Mouse (Mus musculus): Measurements from ENCODE around the gene Ubtd1.
"Not testable (repeated sequence)": the region's sequence is repeated elsewhere in the genome, so short reads cannot be mapped to it uniquely, and the experiment has no call there.

The Ubtd1 gene

DNA sequence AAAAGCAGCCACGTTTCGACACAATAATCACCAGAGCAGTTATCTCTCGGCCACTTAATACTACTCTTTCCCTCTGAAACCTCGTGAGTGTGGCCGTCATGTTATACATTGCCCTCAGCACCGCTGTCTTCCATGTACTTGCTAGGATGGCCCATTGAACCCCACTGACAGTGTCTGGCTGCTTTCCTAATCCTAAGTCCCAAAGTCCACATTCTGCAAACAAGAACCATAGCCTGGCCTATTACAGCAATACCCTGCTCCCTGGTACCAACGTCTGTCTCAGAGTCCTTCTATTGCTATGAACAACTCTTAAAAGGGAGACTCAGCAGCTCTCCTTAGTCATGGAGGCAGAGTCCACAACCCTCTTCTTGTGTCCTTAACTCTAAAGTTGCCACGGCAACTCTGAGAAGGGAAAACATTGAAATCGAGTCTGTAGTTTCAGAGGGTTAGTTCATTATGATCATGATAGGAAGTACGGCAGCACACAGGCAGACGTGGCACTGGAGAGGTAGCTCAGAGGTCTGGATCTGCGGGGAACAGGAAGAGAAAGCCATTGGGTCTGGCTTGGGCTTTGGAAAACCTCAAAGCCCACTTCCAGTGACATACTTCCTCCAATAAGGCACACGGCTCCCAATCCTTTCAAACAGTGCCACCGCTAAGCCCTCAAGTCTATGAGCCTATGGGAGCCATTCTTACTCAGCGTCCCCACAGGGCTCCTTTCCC, 90.5 kb downstream of the Ubtd1 start:
- no peak for DNase-seq

DNA sequence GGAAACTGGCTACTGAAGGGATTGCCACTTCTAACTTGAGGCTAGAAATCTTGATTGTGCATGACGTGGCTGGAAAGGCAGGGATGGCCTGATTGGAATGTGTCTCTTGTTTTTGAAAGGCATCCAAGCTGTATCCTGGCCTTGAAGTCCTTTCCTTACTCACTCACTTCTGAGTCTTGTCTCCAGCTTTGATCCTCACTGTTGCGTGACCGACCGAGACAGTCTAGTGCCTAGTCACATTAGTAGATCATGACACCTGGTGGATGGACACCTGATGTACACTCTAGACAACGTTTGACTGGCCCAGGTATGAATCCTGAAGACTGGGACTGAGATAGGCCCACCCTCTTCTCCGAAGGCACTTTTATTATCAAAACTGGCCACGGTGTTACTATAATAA, 91.2 kb downstream of the Ubtd1 start:
- no peak for DNase-seq

GRCm38 (mm10) chr19:42075051-42075450, 93.5 kb downstream of the Ubtd1 start:
- no peak for DNase-seq

DNA sequence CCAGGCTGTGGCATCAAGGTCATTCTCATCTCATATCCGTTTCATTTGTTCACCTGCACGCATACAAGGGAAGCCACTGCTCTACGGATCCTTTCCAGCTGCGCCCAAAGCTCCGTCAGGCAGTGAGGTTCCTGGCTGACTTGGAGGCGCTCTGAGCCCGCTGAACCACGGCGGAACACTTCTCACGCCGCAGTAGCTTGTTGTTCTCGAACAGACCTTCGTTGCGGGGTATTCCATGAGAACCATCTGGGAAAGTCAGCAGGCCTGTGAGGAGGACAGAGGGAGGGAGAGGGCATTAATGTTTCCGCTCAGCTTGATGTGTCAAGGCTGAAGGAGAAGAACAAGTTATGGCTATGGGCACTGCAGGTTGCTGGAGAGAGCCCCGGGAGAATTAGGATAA, 94.4 kb downstream of the Ubtd1 start:
- DNase-seq, result no peak

GRCm38 (mm10) chr19:42078566-42078965, 97.0 kb downstream of the Ubtd1 start:
- no peak for DNase-seq

DNA sequence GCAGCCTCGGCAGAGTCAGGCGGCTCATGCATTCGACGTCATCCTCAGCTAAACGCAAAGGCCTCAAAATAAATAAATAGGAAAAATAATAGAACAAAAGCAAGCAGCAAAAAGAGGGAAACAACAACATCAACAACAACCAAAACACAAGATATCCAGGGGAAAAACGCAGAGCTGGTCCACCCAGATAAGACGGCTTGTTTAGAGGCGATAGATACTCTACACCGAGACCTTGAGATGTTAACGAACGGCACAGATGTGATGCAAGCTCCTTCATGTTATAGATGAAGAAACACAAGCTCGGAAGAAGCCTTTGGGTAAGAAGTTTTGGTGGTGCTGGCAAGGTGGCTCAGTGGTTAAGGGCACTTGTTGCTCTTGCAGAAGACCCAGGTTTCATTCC, 97.4 kb downstream of the Ubtd1 start:
- DNase-seq, result no peak

DNA sequence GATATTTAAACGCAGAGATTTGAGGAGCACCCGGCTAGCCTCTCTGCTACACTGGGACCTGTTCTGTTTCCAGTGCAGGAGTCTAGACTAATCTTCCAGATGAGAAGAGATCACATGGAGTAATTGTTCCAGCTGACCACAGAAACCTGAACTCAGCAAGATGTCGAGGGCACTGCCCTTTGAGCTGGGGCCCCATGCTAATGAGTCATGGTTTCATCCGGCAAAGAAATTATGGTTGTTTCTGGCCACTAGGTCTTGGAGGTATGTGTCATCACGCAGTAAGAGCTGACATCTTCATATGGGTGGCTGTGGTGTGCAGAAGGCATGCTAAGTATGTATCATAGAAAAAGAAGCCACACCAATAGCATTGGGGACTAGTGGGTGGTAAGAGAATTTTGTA, 98.4 kb downstream of the Ubtd1 start:
- no peak for DNase-seq

GRCm38 (mm10) chr19:42080469-42080868, 98.9 kb downstream of the Ubtd1 start:
- no peak for DNase-seq

DNA sequence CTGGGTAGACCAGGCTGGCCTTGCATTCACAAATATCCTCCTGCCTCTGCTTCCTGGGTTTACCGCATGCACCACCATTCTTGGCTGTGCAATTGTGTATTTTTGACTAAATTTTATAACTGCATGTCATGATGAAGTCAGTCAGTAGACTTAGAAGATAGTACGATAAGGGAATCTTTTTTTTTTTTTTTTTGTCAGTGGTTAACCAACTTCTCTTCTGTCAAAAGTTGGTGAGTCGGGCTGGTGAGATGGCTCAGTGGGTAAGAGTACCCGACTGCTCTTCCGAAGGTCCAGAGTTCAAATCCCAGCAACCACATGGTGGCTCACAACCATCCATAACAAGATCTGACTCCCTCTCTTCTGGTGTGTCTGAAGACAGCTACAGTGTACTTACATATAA, 100.0 kb downstream of the Ubtd1 start:
- DNase-seq, result not testable (repeated sequence)
